Mouse (Mus musculus) lung, embryonic 14.5 days (tissue): ENCODE measurements around the gene Prkn. TPM values are rescaled to one million over a fixed set of nuclear protein-coding genes. Genes with fewer than 3 reads are reported as not detected.

Source experiments
- ATAC-seq: fragments of 200-750 bp; cut with Nextera tagmentation; 2 replicates; pipeline ENCODE4 v1.8.0; 2017; ENCODE audit warnings: mild to moderate bottlenecking, moderate TSS enrichment, moderate library complexity; ENCODE audit not compliant: insufficient read depth
- DNase-seq: peaks from one replicate; pipeline ENCODE4 v3.0.0-alpha.2; 2015
- H3K27ac ChIP-seq: fragments of 300-500 bp; sonication (generic); 2 replicates; pipeline ENCODE4 v1.5.1; 2014; ENCODE audit warnings: low read depth, mild to moderate bottlenecking, moderate library complexity
- H3K27me3 ChIP-seq: fragments of 300-500 bp; sonication (generic); 2 replicates; pipeline ENCODE4 v1.6.1; 2014; ENCODE audit warnings: low read length, control low read depth; ENCODE audit not compliant: insufficient read depth
- H3K36me3 ChIP-seq: fragments of 300-500 bp; sonication (generic); 2 replicates; pipeline ENCODE4 v1.6.1; 2014; ENCODE audit warnings: control low read depth; ENCODE audit not compliant: insufficient read depth
- H3K4me1 ChIP-seq: fragments of 300-500 bp; sonication (generic); 2 replicates; pipeline ENCODE4 v1.6.1; 2014; ENCODE audit warnings: antibody characterized with exemption, control low read depth; ENCODE audit not compliant: insufficient read depth
- H3K4me2 ChIP-seq: fragments of 300-500 bp; sonication (generic); 2 replicates; pipeline ENCODE4 v1.6.1; 2014; ENCODE audit warnings: mild to moderate bottlenecking
- H3K4me3 ChIP-seq: fragments of 300-500 bp; sonication (generic); 2 replicates; pipeline ENCODE4 v1.5.1; 2014; ENCODE audit warnings: low read depth, low read length
- H3K9ac ChIP-seq: fragments of 300-500 bp; sonication (generic); 2 replicates; pipeline ENCODE4 v1.6.1; 2014
- H3K9me3 ChIP-seq: fragments of 300-500 bp; sonication (generic); 2 replicates; pipeline ENCODE4 v1.6.1; 2016; ENCODE audit warnings: low read depth, low read length, control low read depth
- CTCF ChIP-seq: IDR thresholded peaks from 2 replicates; pipeline ENCODE4 v1.5.1; 2016; ENCODE audit warnings: antibody characterized with exemption, low read depth
- WGBS: fragments of 180-500 bp; shearing (Covaris S2); extraction: QIAGEN DNeasy Blood & Tissue Kit; methylation state at CpG from one replicate; pipeline ENCODE4 v1.1.7; 2014; 5-methylcytosine and 5-hydroxymethylcytosine counted together
- polyA plus RNA-seq: library from polyadenylated mRNA; unstranded; fragments of >200 nt; fragmentation: Nextera tagmentation; extraction: Ambion mirVana; gene quantifications from 2 replicates; pipeline ENCODE4 v1.2.1, GENCODE M21; 2014

Prkn gene
- polyA plus RNA-seq, 1 experiment from 2014 or later: 1.0 TPM

GRCm38 (mm10) chr17:11483032-11483431, 642.8 kb downstream of the Prkn start:
- Histone ChIP-seq H3K4me3 (no peak overlapping the region), H3K9me3 (no peaks in the 10 kb centered on the region), H3K4me1 (no peaks in the 10 kb centered on the region), H3K27me3 (no peaks in the 10 kb centered on the region), H3K9ac (no peak overlapping the region), H3K4me2 (no peak overlapping the region), H3K27ac (no peak overlapping the region), H3K36me3 (no peaks in the 10 kb centered on the region)
- 67% methylated on average over 2 of the region's 2 CpGs for WGBS
- DNase-seq (peak; percentile 3), ATAC-seq (no peak)
- no peak for TF ChIP-seq CTCF

- DNase-seq (no peak), ATAC-seq (no peak)
- H3K4me3 ChIP-seq: no peak overlapping the region
- WGBS: 74% methylated on average over 4 of the region's 4 CpGs
- no peak overlapping the region for H3K9ac ChIP-seq
- no peak overlapping the region for H3K27ac ChIP-seq
- no peak for TF ChIP-seq CTCF
- no peaks in the 10 kb centered on the region for H3K4me1 ChIP-seq
- no peaks in the 10 kb centered on the region for H3K36me3 ChIP-seq
- no peaks in the 10 kb centered on the region for H3K9me3 ChIP-seq
- H3K4me2 ChIP-seq: no peak overlapping the region
- H3K27me3 ChIP-seq: no peaks in the 10 kb centered on the region
Observed at GRCm38 (mm10) chr17:11490051-11490450, 649.9 kb downstream of the Prkn start.

- Histone ChIP-seq H3K27me3 (no peaks in the 10 kb centered on the region), H3K4me1 (no peaks in the 10 kb centered on the region), H3K9me3 (no peaks in the 10 kb centered on the region), H3K4me2 (no peak overlapping the region), H3K36me3 (no peaks in the 10 kb centered on the region), H3K27ac (no peak overlapping the region), H3K4me3 (no peak overlapping the region), H3K9ac (no peak overlapping the region)
- DNase-seq (no peak), ATAC-seq (no peak)
- TF ChIP-seq CTCF: no peak
- 86% methylated on average over 7 of the region's 7 CpGs for WGBS
Observed at GRCm38 (mm10) chr17:11502556-11502955, 662.4 kb downstream of the Prkn start.

GRCm38 (mm10) chr17:11504496-11504895, 664.3 kb downstream of the Prkn start:
- Histone ChIP-seq H3K36me3 (no peaks in the 10 kb centered on the region), H3K4me1 (no peaks in the 10 kb centered on the region), H3K4me2 (no peak overlapping the region), H3K9ac (no peak overlapping the region), H3K27me3 (no peaks in the 10 kb centered on the region), H3K27ac (no peak overlapping the region), H3K9me3 (no peaks in the 10 kb centered on the region), H3K4me3 (no peak overlapping the region)
- TF ChIP-seq CTCF: no peak
- no peak for DNase-seq
- ATAC-seq: no peak
- WGBS: 87% methylated on average over 3 of the region's 3 CpGs

- TF ChIP-seq CTCF: no peak
- Histone ChIP-seq H3K4me3 (no peak overlapping the region), H3K27ac (no peak overlapping the region), H3K9me3 (no peaks in the 10 kb centered on the region), H3K4me1 (no peaks in the 10 kb centered on the region), H3K4me2 (no peak overlapping the region), H3K9ac (no peak overlapping the region), H3K27me3 (no peaks in the 10 kb centered on the region), H3K36me3 (no peaks in the 10 kb centered on the region)
- ATAC-seq (no peak), DNase-seq (no peak)
- 77% methylated on average over 3 of the region's 3 CpGs for WGBS
Observed at GRCm38 (mm10) chr17:11507082-11507481, 666.9 kb downstream of the Prkn start.

GRCm38 (mm10) chr17:11510081-11510480, 669.9 kb downstream of the Prkn start:
- no peak for TF ChIP-seq CTCF
- Histone ChIP-seq H3K27ac (no peak overlapping the region), H3K4me3 (no peak overlapping the region), H3K4me2 (no peak overlapping the region), H3K27me3 (no peaks in the 10 kb centered on the region), H3K4me1 (no peaks in the 10 kb centered on the region), H3K9me3 (no peaks in the 10 kb centered on the region), H3K36me3 (no peaks in the 10 kb centered on the region), H3K9ac (no peak overlapping the region)
- ATAC-seq: no peak
- 70% methylated on average over 7 of the region's 7 CpGs for WGBS
- no peak for DNase-seq

GRCm38 (mm10) chr17:11514032-11514761, 674.0 kb downstream of the Prkn start:
- Histone ChIP-seq H3K4me1 (no peaks in the 10 kb centered on the region), H3K36me3 (no peaks in the 10 kb centered on the region), H3K9me3 (no peaks in the 10 kb centered on the region), H3K27me3 (no peaks in the 10 kb centered on the region), H3K4me3 (no peak overlapping the region), H3K27ac (no peak overlapping the region), H3K4me2 (no peak overlapping the region), H3K9ac (no peak overlapping the region)
- 29% methylated on average over 8 of the region's 8 CpGs for WGBS
- ATAC-seq: no peak
- TF ChIP-seq CTCF: no peak
- DNase-seq: no peak

GRCm38 (mm10) chr17:11515619-11516018, 675.4 kb downstream of the Prkn start:
- no peak for DNase-seq
- Histone ChIP-seq H3K9ac (no peak overlapping the region), H3K4me1 (no peaks in the 10 kb centered on the region), H3K9me3 (no peaks in the 10 kb centered on the region), H3K4me2 (no peak overlapping the region), H3K4me3 (no peak overlapping the region), H3K27me3 (no peaks in the 10 kb centered on the region), H3K36me3 (no peaks in the 10 kb centered on the region), H3K27ac (no peak overlapping the region)
- no peak for ATAC-seq
- no peak for TF ChIP-seq CTCF
- WGBS: 76% methylated on average over 4 of the region's 4 CpGs
